Mouse (Mus musculus) intestine, postnatal 0 days (tissue): ENCODE data around the gene Zscan25. TPM values are rescaled to one million over a fixed set of nuclear protein-coding genes. Genes with fewer than 3 reads are reported as not detected.
A peak's percentile ranks its signal among the peaks of the same experiment; 100 is the strongest.
"Not testable (repeated sequence)": the region's sequence is repeated elsewhere in the genome, so short reads cannot be mapped to it uniquely, and the experiment has no call there.

ENCODE experiments used
- ATAC-seq: fragments of 200-750 bp; cut with Nextera tagmentation; 2 replicates; pipeline ENCODE4 v1.8.0; 2017; ENCODE audit warnings: mild to moderate bottlenecking, moderate TSS enrichment, moderate library complexity
- H3K27ac ChIP-seq: fragments of 300-500 bp; sonication (generic); 2 replicates; pipeline ENCODE4 v1.5.1; 2014; ENCODE audit warnings: mild to moderate bottlenecking, low read depth, low read length, moderate library complexity
- H3K27me3 ChIP-seq: fragments of 300-500 bp; sonication (generic); replicated peaks from 2 replicates; pipeline ENCODE4 v1.6.1; 2014; ENCODE audit warnings: low read length, mixed read lengths; ENCODE audit not compliant: control insufficient read depth, insufficient read depth
- H3K36me3 ChIP-seq: fragments of 300-500 bp; sonication (generic); 2 replicates; pipeline ENCODE4 v1.6.1; 2014; ENCODE audit warnings: mild to moderate bottlenecking, moderate library complexity; ENCODE audit not compliant: control insufficient read depth, insufficient read depth
- H3K4me1 ChIP-seq: fragments of 300-500 bp; sonication (generic); replicated peaks from 2 replicates; pipeline ENCODE4 v1.6.1; 2014; ENCODE audit warnings: antibody characterized with exemption, low read length, mixed read lengths; ENCODE audit not compliant: control insufficient read depth, insufficient read depth
- H3K4me2 ChIP-seq: fragments of 300-500 bp; sonication (generic); replicated peaks from 2 replicates; pipeline ENCODE4 v1.6.1; 2014; ENCODE audit warnings: low read depth, mild to moderate bottlenecking, moderate library complexity
- H3K4me3 ChIP-seq: fragments of 300-500 bp; sonication (generic); 2 replicates; pipeline ENCODE4 v1.5.1; 2014; ENCODE audit warnings: low read depth, low read length
- H3K9ac ChIP-seq: fragments of 300-500 bp; sonication (generic); 2 replicates; pipeline ENCODE4 v1.6.1; 2014; ENCODE audit warnings: mild to moderate bottlenecking, low read depth, low read length
- H3K9me3 ChIP-seq: fragments of 300-500 bp; sonication (generic); 2 replicates; pipeline ENCODE4 v1.6.1; 2016; ENCODE audit warnings: mixed run types; ENCODE audit not compliant: control insufficient read depth
- CTCF ChIP-seq: sonication (generic); IDR thresholded peaks from 2 replicates; pipeline ENCODE4 v1.5.1; 2016; ENCODE audit warnings: low read depth, mild to moderate bottlenecking, control low read depth, antibody characterized with exemption, moderate library complexity
- WGBS: fragments of 180-500 bp; shearing (Covaris S2); extraction: QIAGEN DNeasy Blood & Tissue Kit; methylation state at CpG from one replicate; pipeline ENCODE4 v1.1.7; 2014; 5-methylcytosine and 5-hydroxymethylcytosine counted together
- polyA plus RNA-seq: library from polyadenylated mRNA; unstranded; fragments of >200 nt; fragmentation: Nextera tagmentation; extraction: Ambion mirVana; gene quantifications from 2 replicates; pipeline ENCODE4 v1.2.1, GENCODE M21; 2015

The Zscan25 gene
- 0.14 and 0.30 TPM in 2 replicates for polyA plus RNA-seq

DNA sequence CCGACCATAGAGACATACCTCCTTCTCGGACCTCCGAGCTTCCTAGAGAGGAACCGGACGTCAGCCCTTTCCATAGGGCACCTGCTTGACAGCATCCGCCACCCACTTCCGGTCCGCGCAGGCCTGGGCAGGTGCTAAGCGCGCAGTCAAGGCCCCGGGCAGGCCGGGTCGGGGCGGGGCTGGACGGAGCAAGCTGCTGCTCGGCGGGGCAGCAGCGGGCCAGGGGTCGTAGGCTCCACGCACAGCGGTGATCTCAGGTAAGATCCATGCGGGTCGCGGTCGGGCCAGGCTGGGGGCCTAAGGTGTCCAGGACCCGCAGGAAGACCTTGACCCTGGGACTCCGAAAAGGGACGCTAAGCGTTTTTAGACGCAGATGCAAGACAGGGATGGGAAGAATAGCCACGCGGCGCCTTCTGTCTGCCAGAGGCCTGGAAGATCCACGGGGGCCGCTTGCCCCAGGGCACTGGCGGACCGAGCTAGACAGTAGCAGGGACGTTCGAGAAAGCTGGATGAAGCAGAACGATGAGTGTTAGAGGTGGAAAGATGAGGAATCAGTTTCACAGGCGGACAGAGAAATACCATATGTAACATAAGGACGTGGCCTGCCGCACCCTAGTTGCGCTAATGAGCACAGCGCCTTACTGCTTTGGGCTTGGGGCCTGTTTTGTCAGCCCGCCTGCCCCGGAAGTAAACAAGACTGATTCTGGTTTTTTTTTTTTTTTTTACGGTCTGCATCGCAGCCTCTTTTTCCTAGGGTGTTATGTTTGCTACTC, at the start of gene Zscan25:
Gene Zscan25 (plus strand): TSS at position 130 of the 773 bp plus-strand sequence.
- WGBS: under 1% methylated on average over 50 of the region's 50 CpGs
- Histone ChIP-seq H3K4me1 (no peaks in the 10 kb centered on the region), H3K9me3 (no peaks in the 10 kb centered on the region), H3K9ac (peak within 1 kb of the TSS; percentile 84), H3K36me3 (peaks cover 25% of the 10 kb centered on the region), H3K27me3 (no peaks in the 10 kb centered on the region), H3K27ac (peak within 1 kb of the TSS; percentile 93), H3K4me3 (peak within 1 kb of the TSS; percentile 78), H3K4me2 (peak within 1 kb of the TSS; percentile 78)
- peak; percentile 100 for ATAC-seq
- TF ChIP-seq CTCF: no peak

DNA sequence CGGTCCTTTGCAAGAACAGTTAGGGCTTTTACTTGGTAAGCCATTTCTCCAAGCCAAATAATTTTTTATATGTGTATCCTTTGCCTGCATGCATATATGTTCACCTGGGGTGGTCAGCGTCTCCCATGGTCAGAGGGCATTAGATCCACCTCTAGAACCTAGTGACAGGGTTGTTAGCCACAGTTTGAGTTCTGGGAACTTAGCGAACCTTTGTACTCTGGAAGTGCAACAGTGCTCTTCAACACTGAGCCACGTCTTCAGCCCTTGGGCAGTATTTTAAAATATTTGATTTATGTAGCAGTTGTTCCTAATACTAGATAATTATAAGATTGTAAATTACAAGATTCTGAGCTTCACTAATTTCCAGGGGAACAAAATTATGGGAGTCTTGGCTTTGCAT, 49.7 kb upstream of the Zscan25 start:
- H3K4me1 ChIP-seq: peaks cover 5% of the 10 kb centered on the region; the same call in 1 of the 2 replicates
- peak overlapping the region; percentile 72 for H3K4me2 ChIP-seq
- no peak overlapping the region for H3K9ac ChIP-seq
- peaks cover 23% of the 10 kb centered on the region for H3K36me3 ChIP-seq
- peak overlapping the region; percentile 57; the same call in 1 of the 2 replicates for H3K27ac ChIP-seq
- no peak overlapping the region for H3K4me3 ChIP-seq
- no peaks in the 10 kb centered on the region for H3K9me3 ChIP-seq
- no peak for ATAC-seq
- no peaks in the 10 kb centered on the region for H3K27me3 ChIP-seq
- no peak for TF ChIP-seq CTCF
- 71% methylated on average over 4 of the region's 4 CpGs for WGBS

DNA sequence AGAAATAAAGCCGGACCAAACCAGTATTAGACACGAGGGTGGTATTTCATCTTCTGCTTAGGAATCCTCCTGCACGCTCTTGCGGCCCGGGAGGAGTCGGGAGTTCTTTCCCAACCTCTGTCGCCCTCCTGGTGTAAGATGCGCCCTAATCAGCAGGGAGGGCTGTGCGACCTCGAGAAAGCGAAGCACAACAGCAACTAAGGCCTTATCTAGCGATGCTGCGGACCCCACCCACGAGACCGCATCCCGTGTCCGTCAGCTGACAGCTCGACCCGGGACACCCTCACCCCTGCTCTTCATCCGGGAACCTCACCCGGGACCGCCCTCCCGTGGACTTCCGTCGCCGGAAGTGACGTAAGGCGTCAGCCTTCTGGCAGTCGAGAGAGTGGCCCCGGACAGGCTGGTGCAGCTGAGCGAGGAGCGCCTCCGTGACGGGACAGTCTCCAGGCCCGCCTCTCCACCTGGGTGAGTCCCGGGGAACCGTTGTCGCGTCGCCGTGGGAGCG, 48.9 kb upstream of the Zscan25 start, which contains the start of gene Zfp655:
Gene Zfp655 (plus strand): TSS at position 349 of the 505 bp plus-strand sequence.
- no peaks in the 10 kb centered on the region for H3K9me3 ChIP-seq
- WGBS: under 1% methylated on average over 42 of the region's 42 CpGs
- peak within 1 kb of the TSS; percentile 72 for H3K4me2 ChIP-seq
- no peaks in the 10 kb centered on the region for H3K27me3 ChIP-seq
- peak; percentile 98 for ATAC-seq
- TF ChIP-seq CTCF: no peak
- H3K27ac ChIP-seq: peak within 1 kb of the TSS; percentile 97
- H3K36me3 ChIP-seq: peaks cover 28% of the 10 kb centered on the region
- H3K4me1 ChIP-seq: no peaks in the 10 kb centered on the region; the same call in 1 of the 2 replicates
- peak within 1 kb of the TSS; percentile 99 for H3K4me3 ChIP-seq
- peak within 1 kb of the TSS; percentile 99 for H3K9ac ChIP-seq

DNA sequence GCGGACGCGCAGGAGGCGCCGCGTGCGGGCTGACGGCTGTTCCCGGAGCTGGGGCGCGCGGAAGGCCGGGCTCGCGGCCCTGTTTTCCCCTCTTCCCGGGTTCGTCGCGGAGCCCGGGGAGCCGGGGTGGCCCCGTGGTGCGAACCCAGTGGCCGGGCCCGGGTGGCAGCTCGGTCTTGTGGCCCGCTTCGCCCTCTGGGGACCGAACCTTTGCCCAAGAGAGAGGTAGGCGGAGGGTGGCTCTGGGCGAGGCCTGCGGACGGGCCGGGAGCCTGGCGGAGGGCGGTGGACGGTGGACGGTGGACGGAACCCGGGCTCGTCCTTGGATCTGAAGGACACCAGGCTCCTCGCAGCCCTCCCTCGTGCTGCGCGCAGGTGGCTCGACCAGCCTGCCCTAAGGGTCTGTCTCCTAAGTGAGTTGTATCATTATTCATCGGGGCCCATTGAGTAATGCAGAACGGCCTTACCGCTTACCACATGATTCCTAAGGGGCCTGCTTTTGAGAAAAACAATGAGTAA, 48.3 kb upstream of the Zscan25 start:
- H3K4me2 ChIP-seq: peak overlapping the region; percentile 72
- WGBS: under 1% methylated on average over 36 of the region's 49 CpGs
- H3K27ac ChIP-seq: peak overlapping the region; percentile 97
- ATAC-seq: peak; percentile 54
- H3K4me3 ChIP-seq: peak overlapping the region; percentile 99
- H3K27me3 ChIP-seq: no peaks in the 10 kb centered on the region
- peaks cover 33% of the 10 kb centered on the region for H3K36me3 ChIP-seq
- H3K9ac ChIP-seq: peak overlapping the region; percentile 99
- H3K9me3 ChIP-seq: no peaks in the 10 kb centered on the region
- no peaks in the 10 kb centered on the region; the same call in 1 of the 2 replicates for H3K4me1 ChIP-seq
- TF ChIP-seq CTCF: no peak

DNA sequence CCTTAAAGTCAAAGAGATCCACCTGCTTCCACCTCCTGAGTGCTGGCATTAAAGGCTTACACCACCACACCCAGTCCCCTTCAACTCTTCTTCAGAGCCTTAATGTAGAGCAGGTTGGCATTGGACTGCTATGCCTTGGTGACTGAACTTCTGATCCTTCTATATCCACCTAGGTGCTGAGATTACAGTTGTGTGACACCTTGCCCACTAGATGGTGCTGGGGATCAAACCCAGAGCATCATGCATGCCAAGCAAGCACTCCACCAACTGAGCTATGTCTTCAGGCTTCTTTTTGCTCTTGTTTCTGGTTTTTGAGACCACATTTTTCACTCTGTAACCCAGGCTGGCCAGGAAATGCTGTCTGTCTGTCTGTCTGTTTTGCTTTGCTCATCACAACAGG, 45.7 kb upstream of the Zscan25 start:
- ATAC-seq: no peak
- Histone ChIP-seq H3K9ac (no peak overlapping the region), H3K9me3 (no peaks in the 10 kb centered on the region), H3K36me3 (peaks cover 48% of the 10 kb centered on the region), H3K4me2 (no peak overlapping the region), H3K27me3 (no peaks in the 10 kb centered on the region), H3K4me1 (no peaks in the 10 kb centered on the region; the same call in 1 of the 2 replicates), H3K27ac (no peak overlapping the region), H3K4me3 (no peak overlapping the region)
- TF ChIP-seq CTCF: peak; percentile 81

DNA sequence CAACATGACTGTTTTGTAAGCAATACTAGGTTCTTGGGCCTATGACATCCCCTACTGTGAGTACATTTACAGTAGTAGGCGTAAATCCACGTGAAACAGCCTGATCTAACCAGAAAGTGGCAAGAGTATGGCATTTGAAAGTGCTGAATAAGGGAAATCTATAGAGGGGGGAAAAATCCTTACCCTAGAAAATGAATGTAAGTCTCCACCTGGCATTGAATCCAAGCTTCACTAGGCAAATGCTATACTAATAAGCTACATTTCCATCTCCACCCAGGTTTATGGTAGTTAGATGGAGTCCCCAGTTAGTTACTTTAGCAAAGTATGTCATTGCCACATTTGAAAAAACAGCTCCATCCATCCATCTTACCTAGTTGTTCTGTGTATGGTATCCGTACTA, 30.8 kb upstream of the Zscan25 start:
- no peak for TF ChIP-seq CTCF
- no peak overlapping the region for H3K4me3 ChIP-seq
- ATAC-seq: no peak
- 89% methylated on average over 3 of the region's 3 CpGs for WGBS
- no peak overlapping the region for H3K4me2 ChIP-seq
- H3K27me3 ChIP-seq: no peaks in the 10 kb centered on the region
- H3K27ac ChIP-seq: no peak overlapping the region
- H3K4me1 ChIP-seq: no peaks in the 10 kb centered on the region
- no peak overlapping the region for H3K9ac ChIP-seq
- H3K36me3 ChIP-seq: peaks cover 52% of the 10 kb centered on the region
- H3K9me3 ChIP-seq: no peaks in the 10 kb centered on the region

DNA sequence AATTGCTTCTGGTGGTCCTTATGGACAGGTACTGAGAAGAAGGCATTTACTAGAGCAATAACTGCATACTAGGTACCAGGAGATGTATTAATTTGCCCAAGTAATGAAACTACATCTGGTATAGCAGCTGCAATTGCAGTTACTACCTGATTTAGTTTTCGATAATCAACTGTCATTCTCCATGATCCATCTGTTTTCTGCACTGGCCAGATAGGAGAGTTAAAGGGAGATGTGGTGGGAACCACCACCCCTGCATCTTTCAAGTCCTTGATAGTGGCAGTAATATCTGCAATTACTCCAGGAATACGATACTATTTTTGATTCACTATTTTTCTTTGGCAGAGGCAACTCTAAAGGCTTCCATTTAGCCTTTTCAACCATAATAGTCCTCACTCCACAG, 6.7 kb upstream of the Zscan25 start:
- H3K36me3 ChIP-seq, ATAC-seq, H3K9ac ChIP-seq, H3K27me3 ChIP-seq, H3K4me1 ChIP-seq, H3K4me2 ChIP-seq, H3K9me3 ChIP-seq, H3K27ac ChIP-seq, H3K4me3 ChIP-seq: not testable (repeated sequence)
- 85% methylated on average over 2 of the region's 2 CpGs for WGBS
